Mouse (Mus musculus): ENCODE measurements around the gene Cisd2.

Cisd2 gene

GRCm38 (mm10) chr3:135423608-135424212 is at the start of gene Cisd2:
TSS of gene Cisd2 (minus strand) at chr3:135423925.
- no peak for DNase-seq (ENCODE audit: low spot score in 2 of 2)

- no peak for DNase-seq (ENCODE audit: low spot score in 2 of 2)
These were observed 47.1 kb upstream of the Cisd2 start for GRCm38 (mm10) chr3:135470823-135471222.

GRCm38 (mm10) chr3:135469974-135470373 is 46.2 kb upstream of the Cisd2 start:
- peak; percentile 37 to 70 for DNase-seq (ENCODE audit: low spot score in 2 of 2)

DNA sequence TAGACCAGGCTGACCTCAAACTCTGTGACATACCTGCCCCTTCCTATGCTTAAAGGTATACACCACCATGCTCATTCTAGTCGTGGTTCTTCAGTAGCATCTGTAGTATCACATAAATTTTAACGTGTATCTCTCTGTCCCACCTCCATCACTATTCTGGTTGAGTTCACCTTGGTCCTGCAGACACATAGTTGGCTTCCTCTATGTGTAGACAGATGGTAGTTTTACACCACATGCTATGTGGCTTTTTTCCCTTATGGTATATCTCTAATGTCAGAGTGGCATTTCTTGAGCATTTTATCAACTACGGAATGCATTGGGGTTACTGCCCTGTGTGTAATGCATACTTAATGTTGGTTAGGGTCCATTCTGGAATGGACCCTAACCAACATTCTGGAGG is 45.4 kb upstream of the Cisd2 start:
- no peak for DNase-seq (ENCODE audit: low spot score in 2 of 2)

- DNase-seq (ENCODE audit: low spot score in 2 of 2) = no peak
These were observed 44.7 kb upstream of the Cisd2 start for GRCm38 (mm10) chr3:135468402-135468801.

DNA sequence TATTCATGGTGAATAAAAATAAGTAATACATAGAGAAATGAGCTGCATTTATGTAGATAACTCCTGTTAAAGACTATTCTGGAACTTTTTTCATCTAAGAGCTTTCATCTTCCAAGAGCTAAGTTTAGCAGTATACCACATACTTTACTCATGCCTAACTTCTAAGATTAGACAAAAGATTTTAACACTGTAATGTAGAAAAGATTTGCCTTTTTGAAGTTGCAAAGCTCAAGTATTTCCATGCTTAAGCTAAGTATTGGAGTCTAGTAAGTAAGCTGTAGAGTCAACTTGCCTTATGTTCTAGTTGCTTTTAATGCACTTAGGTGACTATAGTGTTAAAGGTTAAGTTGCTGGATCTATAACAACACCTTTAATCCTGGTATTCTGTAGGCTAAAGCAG is 35.3 kb upstream of the Cisd2 start:
- DNase-seq (ENCODE audit: low spot score in 2 of 2) = no peak

GRCm38 (mm10) chr3:135444930-135445329 is 21.2 kb upstream of the Cisd2 start:
- DNase-seq (ENCODE audit: low spot score in 2 of 2) = no peak

DNA sequence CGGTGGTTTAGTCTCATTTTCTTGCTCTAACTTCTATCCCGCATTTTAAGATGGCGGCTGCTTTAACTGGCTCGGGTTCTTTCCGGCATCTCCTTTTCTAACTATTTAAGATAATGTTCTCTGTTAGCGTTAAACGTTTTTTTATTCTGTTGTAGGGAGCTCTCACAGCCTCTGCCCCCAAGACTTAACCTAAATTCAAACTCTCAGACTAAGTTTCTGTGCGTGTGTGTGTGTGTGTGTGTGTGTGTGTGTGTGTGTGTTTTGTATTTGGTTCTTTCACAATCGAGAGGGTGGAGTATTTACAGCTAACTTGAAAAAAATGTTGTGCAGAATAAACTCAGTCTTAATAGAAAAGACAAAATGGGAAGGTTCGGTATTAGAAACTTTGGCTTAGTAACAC is 16.9 kb upstream of the Cisd2 start:
- no peak for DNase-seq (ENCODE audit: low spot score in 2 of 2)

- DNase-seq (ENCODE audit: low spot score in 2 of 2) = no peak
These were observed 16.5 kb upstream of the Cisd2 start for GRCm38 (mm10) chr3:135440221-135440620.

DNA sequence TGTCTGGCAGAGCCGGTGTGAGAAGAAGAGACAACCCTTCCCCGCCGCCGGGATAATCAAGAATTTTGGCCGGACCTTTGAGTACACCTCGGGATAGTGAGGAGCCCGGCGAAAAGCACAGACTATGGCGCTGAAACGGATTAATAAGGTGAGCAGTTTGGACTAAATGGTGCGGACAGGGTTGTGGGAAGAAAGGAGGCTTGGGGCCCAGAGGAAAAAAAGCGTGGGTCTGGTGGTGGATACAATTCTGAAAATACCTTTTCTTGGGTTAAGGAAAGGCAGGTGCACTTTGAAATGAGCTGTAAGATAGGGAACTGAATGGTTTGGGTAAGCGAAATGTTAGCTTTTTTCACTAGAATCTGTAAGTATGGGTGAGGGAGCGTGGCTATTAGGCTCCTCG is 15.9 kb upstream of the Cisd2 start:
- DNase-seq (ENCODE audit: low spot score in 2 of 2) = no peak

GRCm38 (mm10) chr3:135438913-135439531 is 15.3 kb upstream of the Cisd2 start:
- peak; percentile 79 to 83 for DNase-seq (ENCODE audit: low spot score in 2 of 2)

DNA sequence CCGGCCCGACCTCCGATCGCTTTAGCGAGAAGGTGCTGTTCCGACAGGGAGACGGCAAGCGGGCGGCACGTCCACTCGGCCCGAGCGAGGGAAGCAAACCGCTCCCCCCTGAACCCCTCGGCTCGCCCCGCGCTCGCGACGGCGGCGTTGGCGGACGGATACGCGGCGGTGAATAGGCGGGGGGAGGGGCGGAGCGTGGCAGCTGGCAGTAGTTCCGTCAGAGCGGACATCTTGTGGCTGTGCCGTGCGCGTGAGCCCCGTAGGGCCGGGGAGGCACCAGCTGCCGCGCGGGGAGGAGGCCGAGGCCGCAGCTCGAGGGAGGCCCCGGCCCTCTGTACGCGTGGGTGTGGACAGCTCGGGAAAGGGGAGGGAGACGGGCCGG is 14.8 kb upstream of the Cisd2 start:
- peak; percentile 95 to 97 for DNase-seq (ENCODE audit: low spot score in 2 of 2)

GRCm38 (mm10) chr3:135437758-135438495 is 14.2 kb upstream of the Cisd2 start, which contains the start of gene Ube2d3:
TSS of gene Ube2d3 (plus strand) at chr3:135438149.
- DNase-seq (ENCODE audit: low spot score in 2 of 2) = peak; percentile 99

DNA sequence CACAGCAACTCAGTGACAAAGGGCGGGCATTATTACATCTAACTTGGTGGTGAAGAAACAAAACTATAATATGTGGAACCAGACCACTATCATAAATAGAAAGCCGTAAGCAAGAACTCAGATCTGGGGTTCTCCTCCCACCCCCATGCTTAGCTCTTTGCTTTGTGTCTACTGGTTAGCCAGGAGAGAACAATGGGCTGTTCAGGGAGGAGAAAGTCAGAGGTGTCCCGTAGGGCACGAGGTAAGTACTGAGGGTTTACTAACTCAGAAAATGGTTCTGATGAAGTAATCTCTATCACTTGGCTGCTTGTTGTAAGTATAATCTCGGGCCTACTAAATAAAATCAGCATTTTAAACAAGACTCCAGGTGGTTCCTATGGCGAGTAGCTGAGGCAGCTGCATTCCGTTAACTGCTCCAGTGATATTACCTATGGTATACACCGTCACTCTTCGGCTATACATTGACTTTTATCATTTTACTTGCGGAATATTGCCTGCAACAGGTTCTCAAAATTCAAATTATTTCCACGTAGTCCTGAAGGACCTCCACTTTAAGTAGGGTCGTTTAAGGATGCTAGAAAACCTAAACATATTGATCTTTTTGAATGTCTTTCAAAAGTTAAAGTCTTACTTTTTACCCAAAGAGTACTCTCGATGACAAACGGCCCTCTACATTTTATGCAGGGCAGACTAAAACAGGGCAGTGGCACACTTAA is 13.3 kb upstream of the Cisd2 start:
- DNase-seq (ENCODE audit: low spot score in 2 of 2) = no peak

- peak; percentile 75 to 83 for DNase-seq (ENCODE audit: low spot score in 2 of 2)
These were observed 693 bp downstream of the Cisd2 start for GRCm38 (mm10) chr3:135422856-135423607.

GRCm38 (mm10) chr3:135422232-135422855 is 1.4 kb downstream of the Cisd2 start:
- no peak for DNase-seq (ENCODE audit: low spot score in 2 of 2)

DNA sequence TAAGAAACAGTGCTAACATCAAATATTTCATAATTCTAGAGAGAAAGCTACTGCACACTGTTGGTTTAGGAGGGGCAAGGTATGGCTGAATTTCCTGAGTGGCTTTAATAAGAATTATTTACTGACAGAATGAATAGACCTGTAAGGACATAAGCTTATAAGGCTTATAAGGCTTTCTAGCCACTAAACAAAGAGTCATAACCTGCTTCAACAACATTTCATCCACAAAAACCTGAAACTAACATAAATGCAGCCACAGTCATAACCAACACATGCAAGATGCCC is 2.5 kb downstream of the Cisd2 start:
- DNase-seq (ENCODE audit: low spot score in 2 of 2) = no peak

GRCm38 (mm10) chr3:135420542-135421309 is 3.0 kb downstream of the Cisd2 start:
- no peak for DNase-seq (ENCODE audit: low spot score in 2 of 2)

GRCm38 (mm10) chr3:135417799-135418198 is 5.9 kb downstream of the Cisd2 start:
- no peak for DNase-seq (ENCODE audit: low spot score in 2 of 2)

- no peak for DNase-seq (ENCODE audit: low spot score in 2 of 2)
These were observed 6.5 kb downstream of the Cisd2 start for GRCm38 (mm10) chr3:135417245-135417644.

DNA sequence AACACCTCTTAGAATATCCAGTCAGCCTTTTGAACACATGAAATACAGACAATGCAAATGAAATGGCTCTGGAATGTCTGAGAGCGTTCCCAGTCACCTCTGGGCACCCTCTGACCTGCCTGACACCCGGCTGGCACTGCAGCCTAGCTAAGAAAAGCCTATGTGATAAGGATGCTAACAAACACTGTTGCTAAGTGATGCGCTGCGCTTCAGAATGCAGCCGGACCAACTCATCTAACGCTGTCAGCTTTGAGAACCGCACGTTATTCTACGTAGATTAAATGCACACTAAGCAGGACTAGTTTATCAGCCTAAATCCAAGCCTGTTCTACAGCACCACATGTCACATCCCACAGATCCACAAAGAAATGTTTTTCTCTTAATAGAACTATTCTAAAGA is 11.9 kb downstream of the Cisd2 start:
- DNase-seq (ENCODE audit: low spot score in 2 of 2) = no peak
